In the genomic region with DNA sequence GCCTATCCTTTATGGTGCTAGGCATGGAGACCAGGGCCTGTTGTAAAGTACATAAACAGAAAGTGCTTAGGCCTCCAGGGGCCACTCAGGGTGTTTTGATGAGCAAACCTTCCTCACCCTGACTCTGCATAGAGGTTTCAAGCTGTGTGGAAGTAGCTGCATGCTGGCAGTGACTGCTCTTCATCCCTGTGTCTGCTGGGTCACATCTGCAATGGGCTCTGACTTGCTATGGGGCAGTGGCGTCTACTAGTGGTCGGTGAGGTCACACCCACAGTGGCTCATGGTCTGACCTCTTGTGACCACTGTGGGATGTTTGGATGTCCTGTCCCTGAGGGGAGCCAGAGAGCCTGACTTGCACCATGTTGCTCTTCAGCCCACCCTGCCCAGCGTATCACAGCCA, we compare ENCODE assay signal across 17 mouse cellular contexts. TPM values are rescaled to one million over a fixed set of nuclear protein-coding genes. Genes with fewer than 3 reads are reported as not detected.
DNase-seq lines count a peak whose midpoint lies in the region.
"Had no signal": no experiment of that assay in that cellular context is flagged by ENCODE, and none has a peak within 500 bp of the region (broad histone marks: within the 10 kb centered on the region; RNA-seq: fewer than 3 reads in every experiment).

No protein-coding gene starts in this region.

- peaks cover 98% of the 10 kb centered on the region for H3K36me3 ChIP-seq in limb, embryonic 10.5 days

- 89% methylated on average over 3 of the region's 3 CpGs for WGBS in limb, embryonic 10.5 days

- no peak overlapping the region for H3K4me3 ChIP-seq in limb, embryonic 10.5 days
- H3K4me3 ChIP-seq: embryonic facial prominence, embryonic 15.5 days; forebrain, embryonic 15.5 days; gastrocnemius, adult 2 months; midbrain, embryonic 12.5 days; stomach, embryonic 15.5 days had no signal

- no peaks in the 10 kb centered on the region for H3K27me3 ChIP-seq in limb, embryonic 10.5 days (ENCODE audit: low read depth, poor library complexity, severe bottlenecking)
- H3K27me3 ChIP-seq: embryonic facial prominence, embryonic 15.5 days; forebrain, embryonic 15.5 days; midbrain, embryonic 12.5 days; stomach, embryonic 15.5 days had no signal

- H3K4me1 ChIP-seq in limb, embryonic 10.5 days, result no peaks in the 10 kb centered on the region
- H3K4me1 ChIP-seq: embryonic facial prominence, embryonic 15.5 days; forebrain, embryonic 15.5 days; midbrain, embryonic 12.5 days; stomach, embryonic 15.5 days had no signal

- no peak overlapping the region for H3K27ac ChIP-seq in limb, embryonic 10.5 days
- H3K27ac ChIP-seq: embryonic facial prominence, embryonic 15.5 days; forebrain, embryonic 15.5 days; gastrocnemius, adult 2 months; midbrain, embryonic 12.5 days; stomach, embryonic 15.5 days had no signal

- peak; percentile 81 for DNase-seq in heart, adult 11 months
- no peak for DNase-seq in heart, adult 8-10 months (ENCODE audit: low spot score)
- peak; percentile 0 to 3 for DNase-seq in layer of hippocampus, postnatal 25 days (ENCODE audit: extremely low spot score in 1 of 2, low spot score in 1 of 2)
- no peak for DNase-seq in layer of hippocampus, adult 8-10 months (ENCODE audit: low spot score in 2 of 2)
- peak; percentile 1 for DNase-seq in thymus, postnatal 14 days
- DNase-seq in thymus, postnatal 0 days (ENCODE audit: low spot score), result no peak
- peak; percentile 25 for DNase-seq in limb, embryonic 10.5 days (ENCODE audit: low spot score)
- DNase-seq: adrenal gland, postnatal 36 days; cerebellum, postnatal 36 days; gastrocnemius, adult 2 months; kidney, adult 8-10 months had no signal

- H3K9me3 ChIP-seq in limb, embryonic 10.5 days (replicated peaks), result no peaks in the 10 kb centered on the region
- H3K9me3 ChIP-seq: embryonic facial prominence, embryonic 15.5 days; forebrain, embryonic 15.5 days; G1E; midbrain, embryonic 12.5 days; stomach, embryonic 15.5 days had no signal

RNA-seq across cellular contexts. Expression of a gene that starts 10.6 kb away (rescaled TPM):
- total RNA-seq in heart, adult 8-10 months (2022), result 1 to 10 TPM in 1 of 4 experiments, under 1 TPM in 3; 0.63 to 1.7 (median 0.76) TPM
- under 1 TPM; 0.15 to 0.28 TPM for total RNA-seq in layer of hippocampus, postnatal 25 days (2021)
- total RNA-seq in layer of hippocampus, adult 8-10 months (2022), result under 1 TPM in 3 of 4 experiments, not detected in 1; 0.23 to 0.55 (median 0.43) TPM
- polyA plus RNA-seq in thymus, postnatal 0 days (2015; fragmentation: Nextera tagmentation; extraction: Ambion mirVana), result 4.6 and 6.5 TPM in 2 replicates
- 2.2 and 2.5 TPM in 2 replicates for polyA plus RNA-seq in limb, embryonic 10.5 days (2016; fragmentation: Nextera tagmentation; extraction: Ambion mirVana)
- total RNA-seq: liver, adult 2 months had no signal
- polyA plus RNA-seq: G1E had no signal

RNA-seq across cellular contexts. Expression of a gene that starts 28.0 kb away (rescaled TPM):
- total RNA-seq in heart, adult 8-10 months (2022), result 10 to 100 TPM; 71.4 to 77.8 (median 74.3) TPM
- 100 to 1,000 TPM; 168 to 169 TPM for total RNA-seq in layer of hippocampus, postnatal 25 days (2021)
- 100 to 1,000 TPM; 172 to 190 (median 175) TPM for total RNA-seq in layer of hippocampus, adult 8-10 months (2022)
- 463 and 506 TPM in 2 replicates for polyA plus RNA-seq in thymus, postnatal 0 days (2015; fragmentation: Nextera tagmentation; extraction: Ambion mirVana)
- polyA plus RNA-seq in limb, embryonic 10.5 days (2016; fragmentation: Nextera tagmentation; extraction: Ambion mirVana), result 145 and 153 TPM in 2 replicates

Comparison
In these comparisons a context has a peak if more than half of its experiments do, and no peak if none do; other contexts are left out.
1. DNase-seq: peak in heart, adult 11 months (single experiment), layer of hippocampus, postnatal 25 days (2 of 2), thymus, postnatal 14 days (single experiment) and limb, embryonic 10.5 days (single experiment); none in heart, adult 8-10 months (single experiment), layer of hippocampus, adult 8-10 months (0 of 2) and thymus, postnatal 0 days (single experiment).